Mouse (Mus musculus) layer of hippocampus, adult 9-11 months (tissue): ENCODE data around the gene Dag1.

Source experiments
- DNase-seq: peaks from one replicate; pipeline ENCODE4 v3.0.0; 2022

Gene Dag1

GRCm38 (mm10) chr9:108178391-108178790 is 85.4 kb downstream of the Dag1 start:
- DNase-seq: no peak

- no peak for DNase-seq
These were observed 88.5 kb downstream of the Dag1 start for GRCm38 (mm10) chr9:108175116-108175838.

- no peak for DNase-seq
These were observed 90.9 kb downstream of the Dag1 start for GRCm38 (mm10) chr9:108172777-108173350.

GRCm38 (mm10) chr9:108169751-108170150 is 94.0 kb downstream of the Dag1 start:
- no peak for DNase-seq

GRCm38 (mm10) chr9:108165143-108165542 is 98.6 kb downstream of the Dag1 start:
- DNase-seq: no peak

GRCm38 (mm10) chr9:108163646-108164284 is 100.0 kb downstream of the Dag1 start:
- no peak for DNase-seq

- no peak for DNase-seq
These were observed 105.9 kb downstream of the Dag1 start for GRCm38 (mm10) chr9:108157891-108158290.

GRCm38 (mm10) chr9:108157451-108157850 is 106.3 kb downstream of the Dag1 start:
- DNase-seq: peak; percentile 79

- DNase-seq: peak; percentile 40
These were observed 107.0 kb downstream of the Dag1 start for GRCm38 (mm10) chr9:108156786-108157185.

GRCm38 (mm10) chr9:108154814-108155213 is 108.9 kb downstream of the Dag1 start:
- DNase-seq: no peak
